Comparison of ENCODE assay signal across 8 mouse cellular contexts in the genomic region with DNA sequence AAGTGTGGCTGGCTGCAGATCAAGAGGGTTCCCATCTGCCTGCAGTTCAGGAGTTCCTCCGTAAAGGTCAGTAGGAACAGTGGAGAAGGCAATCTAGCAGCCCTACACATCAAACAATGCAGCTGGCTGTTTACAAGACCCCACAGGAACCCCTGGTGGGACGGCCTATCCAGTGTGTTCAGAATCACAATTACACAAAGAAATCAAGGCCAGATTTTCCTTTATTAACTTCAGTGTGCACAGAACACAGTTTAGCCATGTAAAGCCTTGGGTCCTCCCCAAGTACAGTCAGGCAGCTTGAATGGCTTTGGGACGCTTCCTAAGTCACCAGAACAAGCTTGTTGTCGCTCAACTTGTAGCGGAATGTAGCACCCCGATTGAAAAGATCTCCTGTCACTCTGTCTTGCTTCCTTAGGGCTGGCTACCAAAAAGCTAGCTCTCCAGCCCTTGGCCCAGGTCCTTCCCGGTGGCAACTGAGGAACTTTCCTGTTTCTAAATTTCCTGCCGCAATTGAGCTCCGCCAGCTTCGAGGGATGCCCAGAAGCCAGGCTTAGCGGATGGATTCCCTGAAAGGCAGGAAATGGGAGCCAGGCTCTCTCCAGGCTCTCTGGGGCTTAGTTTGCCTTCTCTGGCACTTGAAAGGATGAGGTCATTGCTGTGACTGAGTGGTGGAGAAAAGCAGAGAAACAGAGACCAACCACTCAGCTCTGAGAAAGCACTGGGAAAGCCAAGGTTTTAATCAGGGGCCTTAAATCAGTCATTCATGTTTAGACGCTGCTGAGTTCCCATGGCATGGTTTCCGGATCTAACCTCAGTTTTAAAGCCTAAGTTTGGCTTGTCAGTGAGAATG.
DNase-seq lines count a peak whose midpoint lies in the region; ATAC-seq and TF ChIP-seq lines count a peak whose summit lies in the region.

No protein-coding gene starts in this region.

- no peaks in the 10 kb centered on the region for H3K27me3 ChIP-seq in kidney, embryonic 14.5 days (ENCODE audit: control insufficient read depth, insufficient read depth, low read length)
- H3K27me3 ChIP-seq in limb, embryonic 14.5 days (ENCODE audit: control insufficient read depth, insufficient read depth, low read length), result no peaks in the 10 kb centered on the region

- H3K4me1 ChIP-seq in kidney, embryonic 14.5 days (ENCODE audit: control insufficient read depth, insufficient read depth, low read length), result peaks cover 18% of the 10 kb centered on the region; the same call in 1 of the 2 replicates
- H3K4me1 ChIP-seq in limb, embryonic 14.5 days (ENCODE audit: control insufficient read depth, insufficient read depth, low read length), result peaks cover 37% of the 10 kb centered on the region

- peak overlapping the region; percentile 37; the same call in 1 of the 2 replicates for H3K27ac ChIP-seq in kidney, embryonic 14.5 days (ENCODE audit: low read depth, low read length)
- peak overlapping the region; percentile 79 for H3K27ac ChIP-seq in limb, embryonic 14.5 days (replicated peaks; ENCODE audit: low read depth, low read length)

- no peak overlapping the region for H3K4me2 ChIP-seq in kidney, embryonic 14.5 days (replicated peaks; ENCODE audit: low read depth, low read length)
- H3K4me2 ChIP-seq in limb, embryonic 14.5 days (replicated peaks; ENCODE audit: low read depth, low read length, severe bottlenecking), result no peak overlapping the region

- no peak for TF ChIP-seq POLR2A in limb, embryonic 14.5 days (IDR thresholded peaks at IDR 0.05; ENCODE audit: borderline replicate concordance, extremely low read depth, insufficient read depth, insufficient read length)

- no peaks in the 10 kb centered on the region for H3K36me3 ChIP-seq in kidney, embryonic 14.5 days (ENCODE audit: control insufficient read depth, insufficient read depth, low read length)
- no peaks in the 10 kb centered on the region for H3K36me3 ChIP-seq in limb, embryonic 14.5 days (ENCODE audit: control insufficient read depth, insufficient read depth, low read length)

- ATAC-seq in kidney, embryonic 14.5 days (ENCODE audit: low FRiP score, low TSS enrichment), result no peak; the same call in 1 of the 2 replicates
- ATAC-seq in limb, embryonic 14.5 days (ENCODE audit: low FRiP score, low read depth), result peak; percentile 61
- no peak for ATAC-seq in granulocyte monocyte progenitor cell, adult 5-6 weeks (replicated peaks; ENCODE audit: poor library complexity, severe bottlenecking)

- H3K9ac ChIP-seq in kidney, embryonic 14.5 days (ENCODE audit: low read depth, low read length), result no peak overlapping the region
- H3K9ac ChIP-seq in limb, embryonic 14.5 days (ENCODE audit: low read depth, low read length, severe bottlenecking), result peak overlapping the region; percentile 13; the same call in 1 of the 2 replicates

- no peaks in the 10 kb centered on the region for H3K9me3 ChIP-seq in kidney, embryonic 14.5 days (ENCODE audit: control insufficient read depth, low read length)
- H3K9me3 ChIP-seq in limb, embryonic 14.5 days (ENCODE audit: control insufficient read depth, low read length), result no peaks in the 10 kb centered on the region

- H3K4me3 ChIP-seq in kidney, embryonic 14.5 days (ENCODE audit: low read length), result no peak overlapping the region
- no peak overlapping the region for H3K4me3 ChIP-seq in limb, embryonic 14.5 days (replicated peaks; ENCODE audit: low read length)

- no peak for DNase-seq in kidney, postnatal 36 days
- DNase-seq in embryo, embryonic 10.5 days (ENCODE audit: low spot score), result peak; percentile 58
- DNase-seq in heart, adult 9 months (ENCODE audit: low spot score in 2 of 2), result peak; percentile 39 to 46
- DNase-seq in limb, embryonic 14.5 days (ENCODE audit: low spot score), result peak; percentile 73
- DNase-seq in layer of hippocampus, postnatal 36 days, result no peak
- no peak for DNase-seq in thymus, postnatal 36 days

- whole genome bisulfite sequencing in kidney, embryonic 14.5 days, result 52% methylated on average over 13 of the region's 13 CpGs
- 30% methylated on average over 13 of the region's 13 CpGs for WGBS in limb, embryonic 14.5 days

Comparison
In these comparisons a context has a peak if more than half of its experiments do, and no peak if none do; other contexts are left out.
1. DNase-seq: peak in embryo, embryonic 10.5 days (single experiment), heart, adult 9 months (2 of 2) and limb, embryonic 14.5 days (single experiment); none in kidney, postnatal 36 days (0 of 2), layer of hippocampus, postnatal 36 days (0 of 2) and thymus, postnatal 36 days (0 of 2).